ENCODE assay signal across 8 mouse cellular contexts in the genomic region with DNA sequence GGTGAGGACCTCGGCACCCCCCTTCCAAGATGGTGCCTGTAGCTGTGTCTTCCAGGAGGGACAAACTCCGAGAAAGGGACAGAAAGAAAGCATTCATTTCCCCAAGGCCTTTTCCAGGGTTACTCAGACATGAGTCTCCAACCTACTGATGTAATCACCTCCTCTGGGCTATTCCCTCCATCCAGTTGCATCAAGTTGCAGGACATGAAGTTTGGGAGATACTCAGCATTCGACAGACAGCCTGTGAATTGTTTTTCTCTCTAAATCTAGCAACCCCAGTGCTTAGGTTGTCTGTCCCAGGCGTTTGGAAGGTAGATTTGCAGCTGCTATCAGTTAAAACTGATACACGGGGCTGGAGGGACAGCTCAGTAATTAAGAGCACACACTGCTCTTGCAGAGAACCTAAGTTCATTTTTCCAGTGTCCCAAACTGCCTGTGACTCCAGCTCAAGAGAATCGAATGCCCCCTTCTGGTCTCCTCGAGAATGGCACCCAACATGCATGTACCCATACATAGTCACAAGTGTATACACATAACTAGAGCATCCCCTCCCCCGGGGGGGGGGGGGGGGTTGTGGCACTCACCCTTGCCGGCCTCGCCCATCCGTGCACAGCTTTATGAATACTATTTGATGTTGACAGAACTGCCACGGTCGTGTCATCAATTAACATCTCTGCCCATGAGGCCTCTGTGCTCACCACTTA.
DNase-seq lines count a peak whose midpoint lies in the region; ATAC-seq and TF ChIP-seq lines count a peak whose summit lies in the region.

No protein-coding gene starts in this region.

- H3K9me3 ChIP-seq in heart, embryonic 12.5 days (replicated peaks): 0 out of 2 replicates have a peak, but pooled peaks cover 3% of the 10 kb centered on the region
- no peaks in the 10 kb centered on the region for H3K9me3 ChIP-seq in stomach, postnatal 0 days (ENCODE audit: control insufficient read depth, low read length)
- no peaks in the 10 kb centered on the region for H3K9me3 ChIP-seq in intestine, embryonic 16.5 days (ENCODE audit: control insufficient read depth, low read length)

- peak overlapping the region; percentile 15; the same call in 1 of the 2 replicates for H3K27ac ChIP-seq in heart, adult 2 months
- no peak overlapping the region for H3K27ac ChIP-seq in heart, embryonic 12.5 days (ENCODE audit: poor library complexity, severe bottlenecking)
- H3K27ac ChIP-seq in stomach, postnatal 0 days (replicated peaks): no peak overlapping the region
- no peak overlapping the region for H3K27ac ChIP-seq in intestine, embryonic 16.5 days (ENCODE audit: low read length)

- TF ChIP-seq CTCF in heart, adult 2 months (IDR thresholded peaks at IDR 0.05): peak; percentile 62
- peak; percentile 57 for TF ChIP-seq CTCF in stomach, postnatal 0 days (IDR thresholded peaks at IDR 0.05; ENCODE audit: low read depth)

- no peak for ATAC-seq in heart, embryonic 12.5 days (ENCODE audit: insufficient number of reproducible peaks, low FRiP score)
- 0 out of 2 replicates have a peak, but pooled peaks have one; percentile 15 for ATAC-seq in stomach, postnatal 0 days (ENCODE audit: low FRiP score, low TSS enrichment)
- ATAC-seq in intestine, embryonic 16.5 days: no peak

- intact Hi-C loops in heart, adult 2 months (cut with DNase I): loop anchor here (2.0 kb wide), 1 partner anchor 29 kb away; no protein-coding TSS in a partner anchor

- WGBS in heart, adult 2 months: 82% methylated on average over 13 of the region's 13 CpGs
- 73% methylated on average over 13 of the region's 13 CpGs for WGBS in heart, embryonic 12.5 days
- WGBS in stomach, postnatal 0 days: 77% methylated on average over 13 of the region's 13 CpGs
- 79% methylated on average over 13 of the region's 13 CpGs for WGBS in intestine, embryonic 16.5 days

- peaks cover 3% of the 10 kb centered on the region for H3K4me1 ChIP-seq in heart, adult 2 months (ENCODE audit: control insufficient read depth, insufficient read depth, low read length)
- H3K4me1 ChIP-seq in heart, embryonic 12.5 days (replicated peaks): no peaks in the 10 kb centered on the region
- H3K4me1 ChIP-seq in stomach, postnatal 0 days (replicated peaks; ENCODE audit: control insufficient read depth, insufficient read depth): no peaks in the 10 kb centered on the region
- H3K4me1 ChIP-seq in intestine, embryonic 16.5 days (ENCODE audit: control insufficient read depth, insufficient read depth, low read length): no peaks in the 10 kb centered on the region

- H3K36me3 ChIP-seq in heart, adult 2 months (ENCODE audit: control insufficient read depth, insufficient read depth, low read length): no peaks in the 10 kb centered on the region
- no peaks in the 10 kb centered on the region for H3K36me3 ChIP-seq in heart, embryonic 12.5 days
- no peaks in the 10 kb centered on the region for H3K36me3 ChIP-seq in stomach, postnatal 0 days (ENCODE audit: control insufficient read depth, insufficient read depth, low read length)
- no peaks in the 10 kb centered on the region for H3K36me3 ChIP-seq in intestine, embryonic 16.5 days (ENCODE audit: control insufficient read depth, insufficient read depth, low read length)

- TF ChIP-seq EP300 in heart, adult 2 months (IDR thresholded peaks at IDR 0.05; ENCODE audit: insufficient read depth, low read depth, low read length): no peak
- TF ChIP-seq EP300 in stomach, postnatal 0 days (optimal IDR thresholded peaks at IDR 0.05): no peak

- TF ChIP-seq POLR2A in heart, adult 2 months (IDR thresholded peaks at IDR 0.05; ENCODE audit: insufficient read depth, low read depth, low read length): no peak

- DNase-seq in heart, adult 2 months: peak in 1 of 2 experiments; percentile 27
- peak; percentile 58 to 59 for DNase-seq in B cell, adult 2 months
- peak; percentile 15 for DNase-seq in c-Kit-negative CD71-positive TER-119-positive erythroid progenitor cells, embryonic 14.5 days (ENCODE audit: low read depth, low spot score)
- peak; percentile 18 for DNase-seq in kidney, postnatal 14 days
- peak; percentile 30 for DNase-seq in stomach, postnatal 0 days (ENCODE audit: low spot score)
- DNase-seq in left cerebral cortex, adult 18-20 months (ENCODE audit: low spot score in 2 of 2): no peak

- no peak overlapping the region for H3K4me3 ChIP-seq in heart, adult 2 months
- no peak overlapping the region for H3K4me3 ChIP-seq in heart, embryonic 12.5 days
- H3K4me3 ChIP-seq in stomach, postnatal 0 days (ENCODE audit: low read depth, low read length): no peak overlapping the region
- no peak overlapping the region for H3K4me3 ChIP-seq in intestine, embryonic 16.5 days (ENCODE audit: low read length)

- H3K4me2 ChIP-seq in heart, embryonic 12.5 days: no peak overlapping the region
- no peak overlapping the region for H3K4me2 ChIP-seq in stomach, postnatal 0 days (replicated peaks; ENCODE audit: low read depth)
- no peak overlapping the region for H3K4me2 ChIP-seq in intestine, embryonic 16.5 days (ENCODE audit: low read depth, low read length)

- H3K9ac ChIP-seq in heart, adult 2 months (ENCODE audit: low read depth, low read length): no peak overlapping the region
- no peak overlapping the region for H3K9ac ChIP-seq in heart, embryonic 12.5 days
- no peak overlapping the region for H3K9ac ChIP-seq in stomach, postnatal 0 days (ENCODE audit: low read length)
- no peak overlapping the region for H3K9ac ChIP-seq in intestine, embryonic 16.5 days (ENCODE audit: low read depth, low read length)

- no peaks in the 10 kb centered on the region for H3K27me3 ChIP-seq in heart, adult 2 months (ENCODE audit: control insufficient read depth, insufficient read depth, low read length)
- no peaks in the 10 kb centered on the region for H3K27me3 ChIP-seq in heart, embryonic 12.5 days (replicated peaks)
- H3K27me3 ChIP-seq in stomach, postnatal 0 days (ENCODE audit: control insufficient read depth, insufficient read depth, low read length): no peaks in the 10 kb centered on the region
- H3K27me3 ChIP-seq in intestine, embryonic 16.5 days (replicated peaks; ENCODE audit: control insufficient read depth, insufficient read depth, low read length): no peaks in the 10 kb centered on the region

- H3K79me2 ChIP-seq in heart, adult 2 months (replicated peaks; ENCODE audit: control insufficient read depth, insufficient read depth, low read length): no peaks in the 10 kb centered on the region

Comparison
In these comparisons a context has a peak if more than half of its experiments do, and no peak if none do; other contexts are left out.
1. DNase-seq: peak in B cell, adult 2 months (2 of 2), c-Kit-negative CD71-positive TER-119-positive erythroid progenitor cells, embryonic 14.5 days (single experiment), kidney, postnatal 14 days (single experiment) and stomach, postnatal 0 days (single experiment); none in left cerebral cortex, adult 18-20 months (0 of 2).